Mouse (Mus musculus) kidney, adult 2 months (tissue): ENCODE results near the gene Gpx4.

Experiments used
- CTCF ChIP-seq: fragments of 200-500 bp; conservative IDR thresholded peaks from 2 replicates; pipeline ENCODE4 v1.5.1; 2011; ENCODE audit warnings: low read depth, mild to moderate bottlenecking, control low read depth, low read length, moderate library complexity, mixed read lengths; ENCODE audit not compliant: insufficient read depth, insufficient read length
- POLR2A ChIP-seq: fragments of 200-500 bp; IDR thresholded peaks from one replicate; pipeline ENCODE4 v1.6.1; 2011; ENCODE audit warnings: low read depth, low read length, control low read depth

DNA sequence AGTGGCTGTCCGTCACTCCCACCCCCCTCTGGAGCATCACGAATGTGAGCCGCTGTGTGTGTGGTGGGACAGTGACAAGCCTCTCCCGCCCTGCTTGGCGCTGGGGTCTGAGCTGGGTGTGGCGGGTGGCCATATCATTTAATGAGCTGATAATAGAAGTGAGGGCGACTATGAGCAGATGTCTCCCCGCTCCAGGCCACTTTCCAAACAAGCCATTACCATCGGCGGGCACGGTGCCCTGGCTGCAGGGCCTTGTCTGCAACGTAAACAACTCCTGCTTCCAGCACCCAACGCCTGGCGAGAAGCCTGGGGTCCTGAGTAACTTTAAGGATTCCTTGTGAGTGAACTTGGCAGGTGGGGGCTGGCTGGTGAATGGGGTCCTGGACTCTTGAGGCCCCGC is 49.1 kb upstream of the Gpx4 start:
- TF ChIP-seq CTCF, result no peak
- TF ChIP-seq POLR2A, result no peak
